Mouse (Mus musculus): ENCODE data around the gene Trim58. TPM values are rescaled to one million over a fixed set of nuclear protein-coding genes. Genes with fewer than 3 reads are reported as not detected.

Trim58 gene
- total and polyA plus RNA-seq, 2 experiments, result not detected

DNA sequence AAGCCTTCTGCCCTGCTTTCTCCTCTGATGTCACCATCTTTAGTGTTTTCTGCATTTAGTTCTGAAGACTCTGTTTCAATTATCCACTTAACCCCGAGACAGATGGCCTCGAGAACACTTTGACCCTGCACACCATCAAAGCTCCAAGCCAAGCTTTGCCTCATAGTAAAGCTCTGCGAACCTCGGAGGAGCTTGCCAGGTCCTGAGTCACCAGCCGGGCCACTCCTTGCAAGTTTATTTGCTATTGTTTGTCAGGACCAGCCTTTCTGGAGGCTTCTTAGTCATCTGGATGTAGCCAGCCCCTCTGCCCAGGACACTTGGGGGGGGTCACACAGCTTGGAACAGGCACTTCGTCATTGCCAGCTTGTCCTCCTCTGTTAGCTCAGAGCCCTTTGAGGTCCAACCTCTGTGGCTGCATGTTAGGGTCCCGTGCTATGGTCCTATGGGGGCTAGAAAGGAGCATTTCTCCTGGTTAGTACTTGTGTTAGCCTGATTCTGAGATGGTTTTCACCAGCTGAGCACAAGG, 2.0 kb upstream of the Trim58 start:
- Histone ChIP-seq H3K4me3 (ENCODE audit: insufficient read depth, low read depth, low read length) (no peak overlapping the region), H3K4me1 (ENCODE audit: control insufficient read depth, insufficient read depth, low read length) (no peaks in the 10 kb centered on the region; the same call in 1 of the 2 replicates), H3K9ac (ENCODE audit: low read depth, low read length) (no peak overlapping the region), H3K27me3 (ENCODE audit: control insufficient read depth, insufficient read depth, low read length) (peaks cover 6% of the 10 kb centered on the region), H3K79me2 (ENCODE audit: control insufficient read depth, insufficient read depth, low read length) (no peaks in the 10 kb centered on the region), H3K27ac (replicated peaks; ENCODE audit: insufficient read depth, low read depth, low read length) (no peak overlapping the region), H3K36me3 (ENCODE audit: control insufficient read depth, insufficient read depth, low read length) (no peaks in the 10 kb centered on the region)
- WGBS, result 58% methylated on average over 7 of the region's 7 CpGs
- no peak for DNase-seq (ENCODE audit: extremely low read depth, low read depth, low spot score)
- TF ChIP-seq CTCF (IDR thresholded peaks at IDR 0.05; ENCODE audit: low read depth, low read length) (no peak), POLR2A (IDR thresholded peaks at IDR 0.05; ENCODE audit: extremely low read depth, insufficient read depth, low read length) (no peak)

GRCm38 (mm10) chr11:58641057-58641456, 792 bp downstream of the Trim58 start:
- TF ChIP-seq POLR2A (IDR thresholded peaks at IDR 0.05; ENCODE audit: extremely low read depth, insufficient read depth, low read length) (no peak), CTCF (IDR thresholded peaks at IDR 0.05; ENCODE audit: low read depth, low read length) (no peak)
- no peak for DNase-seq (ENCODE audit: extremely low read depth, low read depth, low spot score)
- Histone ChIP-seq H3K27ac (replicated peaks; ENCODE audit: insufficient read depth, low read depth, low read length) (no peak overlapping the region), H3K27me3 (ENCODE audit: control insufficient read depth, insufficient read depth, low read length) (peaks cover 6% of the 10 kb centered on the region), H3K36me3 (ENCODE audit: control insufficient read depth, insufficient read depth, low read length) (no peaks in the 10 kb centered on the region), H3K79me2 (ENCODE audit: control insufficient read depth, insufficient read depth, low read length) (no peaks in the 10 kb centered on the region), H3K4me1 (ENCODE audit: control insufficient read depth, insufficient read depth, low read length) (no peaks in the 10 kb centered on the region; the same call in 1 of the 2 replicates), H3K4me3 (ENCODE audit: insufficient read depth, low read depth, low read length) (no peak overlapping the region), H3K9ac (ENCODE audit: low read depth, low read length) (no peak overlapping the region)
- 32% methylated on average over 14 of the region's 14 CpGs for WGBS

GRCm38 (mm10) chr11:58641638-58642358, 1.5 kb downstream of the Trim58 start:
- no peak overlapping the region for H3K4me3 ChIP-seq (ENCODE audit: insufficient read depth, low read depth, low read length)
- TF ChIP-seq POLR2A (IDR thresholded peaks at IDR 0.05; ENCODE audit: extremely low read depth, insufficient read depth, low read length), result no peak
- no peak for TF ChIP-seq CTCF (IDR thresholded peaks at IDR 0.05; ENCODE audit: low read depth, low read length)
- H3K27ac ChIP-seq (replicated peaks; ENCODE audit: insufficient read depth, low read depth, low read length), result no peak overlapping the region
- H3K27me3 ChIP-seq (ENCODE audit: control insufficient read depth, insufficient read depth, low read length), result peaks cover 6% of the 10 kb centered on the region
- no peaks in the 10 kb centered on the region for H3K36me3 ChIP-seq (ENCODE audit: control insufficient read depth, insufficient read depth, low read length)
- no peaks in the 10 kb centered on the region; the same call in 1 of the 2 replicates for H3K4me1 ChIP-seq (ENCODE audit: control insufficient read depth, insufficient read depth, low read length)
- no peak for DNase-seq (ENCODE audit: extremely low read depth, low read depth, low spot score)
- H3K79me2 ChIP-seq (ENCODE audit: control insufficient read depth, insufficient read depth, low read length), result no peaks in the 10 kb centered on the region
- WGBS, result 71% methylated on average over 13 of the region's 13 CpGs
- H3K9ac ChIP-seq (ENCODE audit: low read depth, low read length), result no peak overlapping the region

- H3K79me2 ChIP-seq (ENCODE audit: control insufficient read depth, insufficient read depth, low read length), result no peaks in the 10 kb centered on the region
- H3K4me1 ChIP-seq (ENCODE audit: control insufficient read depth, insufficient read depth, low read length), result no peaks in the 10 kb centered on the region; the same call in 1 of the 2 replicates
- H3K4me3 ChIP-seq (ENCODE audit: insufficient read depth, low read depth, low read length), result no peak overlapping the region
- peaks cover 6% of the 10 kb centered on the region for H3K27me3 ChIP-seq (ENCODE audit: control insufficient read depth, insufficient read depth, low read length)
- H3K27ac ChIP-seq (replicated peaks; ENCODE audit: insufficient read depth, low read depth, low read length), result no peak overlapping the region
- DNase-seq (ENCODE audit: extremely low read depth, low read depth, low spot score), result peak; percentile 12
- no peak for TF ChIP-seq POLR2A (IDR thresholded peaks at IDR 0.05; ENCODE audit: extremely low read depth, insufficient read depth, low read length)
- TF ChIP-seq CTCF (IDR thresholded peaks at IDR 0.05; ENCODE audit: low read depth, low read length), result peak; percentile 86
- no peak overlapping the region for H3K9ac ChIP-seq (ENCODE audit: low read depth, low read length)
- no peaks in the 10 kb centered on the region for H3K36me3 ChIP-seq (ENCODE audit: control insufficient read depth, insufficient read depth, low read length)
- whole genome bisulfite sequencing, result 38% methylated on average over 6 of the region's 6 CpGs
These were observed 3.1 kb downstream of the Trim58 start for GRCm38 (mm10) chr11:58643350-58643749.

DNA sequence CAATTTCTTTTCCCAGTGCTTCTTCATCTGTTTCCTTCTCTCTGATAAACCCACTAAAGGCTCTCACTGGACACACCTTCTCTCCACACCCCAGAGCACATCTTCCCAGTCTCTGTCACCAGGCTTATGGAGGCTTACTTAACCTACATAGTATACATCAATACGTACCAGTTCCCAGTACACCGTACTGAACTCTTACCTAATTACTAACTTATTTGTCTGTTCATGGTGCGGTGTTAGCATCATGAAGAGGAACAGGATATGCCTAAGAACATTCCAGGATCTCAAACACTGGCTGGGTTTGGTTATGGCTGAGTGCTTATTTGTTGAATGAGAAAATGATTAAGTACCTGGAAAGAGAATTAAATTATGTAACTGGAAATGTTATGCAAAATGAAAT, 14.9 kb downstream of the Trim58 start:
- Histone ChIP-seq H3K9ac (ENCODE audit: low read depth, low read length) (no peak overlapping the region), H3K27ac (replicated peaks; ENCODE audit: insufficient read depth, low read depth, low read length) (no peak overlapping the region), H3K4me1 (ENCODE audit: control insufficient read depth, insufficient read depth, low read length) (no peaks in the 10 kb centered on the region), H3K27me3 (ENCODE audit: control insufficient read depth, insufficient read depth, low read length) (peaks cover 2% of the 10 kb centered on the region; the same call in 1 of the 2 replicates), H3K4me3 (ENCODE audit: insufficient read depth, low read depth, low read length) (no peak overlapping the region), H3K36me3 (ENCODE audit: control insufficient read depth, insufficient read depth, low read length) (no peaks in the 10 kb centered on the region), H3K79me2 (ENCODE audit: control insufficient read depth, insufficient read depth, low read length) (no peaks in the 10 kb centered on the region)
- 87% methylated on average over 3 of the region's 3 CpGs for WGBS
- no peak for DNase-seq (ENCODE audit: extremely low read depth, low read depth, low spot score)
- TF ChIP-seq CTCF (IDR thresholded peaks at IDR 0.05; ENCODE audit: low read depth, low read length), result no peak
- no peak for TF ChIP-seq POLR2A (IDR thresholded peaks at IDR 0.05; ENCODE audit: extremely low read depth, insufficient read depth, low read length)

DNA sequence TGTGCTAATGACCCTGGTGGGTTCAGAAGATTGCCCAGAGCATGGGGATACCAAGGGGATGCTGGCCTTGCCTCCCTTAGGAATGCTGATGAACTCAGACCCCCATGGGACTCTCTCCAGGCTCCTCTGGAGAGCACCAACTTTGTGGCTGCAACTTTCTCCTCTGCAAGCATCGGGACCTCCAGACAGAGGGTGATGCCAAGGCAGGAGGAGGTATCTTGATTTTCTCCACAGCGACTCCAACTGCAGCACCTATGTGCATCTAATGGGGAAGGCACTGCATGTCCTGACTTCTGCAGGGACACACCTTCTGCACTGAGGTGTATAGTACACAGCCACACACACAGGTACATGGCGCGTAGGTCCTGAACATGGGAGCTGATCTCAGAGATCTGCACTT, 18.3 kb downstream of the Trim58 start, which contains the start of gene Olfr322:
TSS of gene Olfr322 (plus strand) at position 187 of the 400 bp plus-strand sequence.
- WGBS, result 86% methylated on average over 4 of the region's 4 CpGs
- H3K4me1 ChIP-seq (ENCODE audit: control insufficient read depth, insufficient read depth, low read length), result no peaks in the 10 kb centered on the region
- no peaks in the 10 kb centered on the region for H3K27me3 ChIP-seq (ENCODE audit: control insufficient read depth, insufficient read depth, low read length)
- no peaks in the 10 kb centered on the region for H3K79me2 ChIP-seq (ENCODE audit: control insufficient read depth, insufficient read depth, low read length)
- no peaks in the 10 kb centered on the region for H3K36me3 ChIP-seq (ENCODE audit: control insufficient read depth, insufficient read depth, low read length)
- DNase-seq (ENCODE audit: extremely low read depth, low read depth, low spot score), result no peak
- TF ChIP-seq POLR2A (IDR thresholded peaks at IDR 0.05; ENCODE audit: extremely low read depth, insufficient read depth, low read length), result no peak
- no peak for TF ChIP-seq CTCF (IDR thresholded peaks at IDR 0.05; ENCODE audit: low read depth, low read length)
- no peak within 1 kb of the TSS for H3K27ac ChIP-seq (replicated peaks; ENCODE audit: insufficient read depth, low read depth, low read length)
- no peak within 1 kb of the TSS for H3K4me3 ChIP-seq (ENCODE audit: insufficient read depth, low read depth, low read length)
- H3K9ac ChIP-seq (ENCODE audit: low read depth, low read length), result no peak within 1 kb of the TSS
